Mouse (Mus musculus): ENCODE data around the gene Hist1h2bq. TPM values are rescaled to one million over a fixed set of nuclear protein-coding genes. Genes with fewer than 3 reads are reported as not detected.
A peak's percentile ranks its signal among the peaks of the same experiment; 100 is the strongest.

Gene Hist1h2bq
- polyA plus RNA-seq, 1 experiment: 72.0 TPM

DNA sequence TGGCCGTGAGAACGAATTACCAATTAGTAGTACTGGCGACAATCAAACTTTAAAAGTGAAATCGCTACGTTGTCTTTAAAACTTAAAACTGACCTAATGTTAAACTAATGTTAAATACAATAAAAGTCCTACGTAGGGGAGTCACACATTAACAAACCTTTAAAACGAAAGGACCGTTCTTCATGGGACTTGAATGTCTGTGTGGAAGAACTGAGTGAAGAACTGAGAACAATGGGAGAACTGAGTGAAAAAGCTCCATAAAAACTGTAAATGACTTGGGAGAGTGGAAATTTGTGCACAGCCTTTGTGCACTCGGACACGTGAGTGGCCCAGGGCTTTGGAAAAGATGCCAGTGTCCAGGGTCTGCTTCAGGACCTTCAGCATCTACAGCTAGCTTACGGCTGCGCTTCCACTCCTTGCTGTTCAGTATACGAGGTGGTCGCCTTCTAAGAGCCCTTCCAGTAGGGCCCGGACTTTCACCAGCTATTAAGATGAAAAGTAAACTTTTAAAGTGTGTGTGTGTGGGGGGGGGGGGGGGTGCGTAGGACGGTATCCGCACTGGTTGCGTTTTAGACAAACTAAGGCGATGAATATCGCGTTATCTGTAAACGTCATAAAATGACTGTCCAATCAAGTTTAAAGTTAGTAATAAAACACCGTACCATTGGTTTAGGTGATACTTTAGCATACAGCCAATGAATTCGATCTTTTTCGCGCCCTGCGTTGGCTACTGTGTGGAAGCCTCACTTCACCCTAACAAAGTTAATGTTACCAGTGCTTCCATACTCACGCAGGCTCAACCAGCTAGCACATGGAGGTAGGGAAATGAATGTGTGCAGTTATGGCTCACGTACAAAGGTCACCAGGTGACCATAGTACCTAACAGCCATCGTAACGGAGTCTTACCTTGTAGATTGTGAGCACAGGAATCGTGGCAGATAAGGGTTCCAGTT, 30.9 kb downstream of the Hist1h2bq start:
- Histone ChIP-seq H3K36me3 (ENCODE audit: control insufficient read depth, insufficient read depth) (peaks cover 2% of the 10 kb centered on the region), H3K4me3 (peak overlapping the region; percentile 58), H3K27me3 (ENCODE audit: control insufficient read depth, insufficient read depth, insufficient read length) (no peaks in the 10 kb centered on the region), H3K4me2 (ENCODE audit: low read depth) (peak overlapping the region; percentile 95), H3ac (ENCODE audit: control insufficient read depth, insufficient read length) (peak overlapping the region; percentile 30), H3K79me2 (ENCODE audit: control insufficient read depth, insufficient read depth) (no peaks in the 10 kb centered on the region)
- TF ChIP-seq E2F4 (IDR thresholded peaks at IDR 0.05; ENCODE audit: insufficient read depth) (peak; percentile 92), SRF (IDR thresholded peaks at IDR 0.05; ENCODE audit: control insufficient read depth, insufficient read length, low read depth) (no peak), POLR2A (IDR thresholded peaks at IDR 0.05; ENCODE audit: insufficient read length, low read depth) (peak; percentile 93), USF1 (IDR thresholded peaks at IDR 0.05; ENCODE audit: low read depth) (no peak), POLR2AphosphoS2 (IDR thresholded peaks at IDR 0.05; ENCODE audit: insufficient read length, low read depth) (peak; percentile 98)

Other genes starting within 250 kb of the Hist1h2bq start
- not detected for gene Olfr1364, start 228.4 kb downstream of the Hist1h2bq start, polyA plus RNA-seq (2012; fragmentation: generic; extraction: Trizol)
- gene Olfr1362, start 196.2 kb downstream of the Hist1h2bq start, polyA plus RNA-seq (2012; fragmentation: generic; extraction: Trizol): not detected
- gene Olfr11, start 167.7 kb downstream of the Hist1h2bq start, polyA plus RNA-seq (2012; fragmentation: generic; extraction: Trizol): not detected
- not detected for gene Olfr1361, start 146.8 kb downstream of the Hist1h2bq start, polyA plus RNA-seq (2012; fragmentation: generic; extraction: Trizol)
- not detected for gene Olfr1360, start 132.8 kb downstream of the Hist1h2bq start, polyA plus RNA-seq (2012; fragmentation: generic; extraction: Trizol)
- gene Olfr1359, start 112.1 kb downstream of the Hist1h2bq start, polyA plus RNA-seq (2012; fragmentation: generic; extraction: Trizol): not detected
- 2.7 TPM for gene Hist1h2bl, start 94.1 kb downstream of the Hist1h2bq start, polyA plus RNA-seq (2012; fragmentation: generic; extraction: Trizol)
- 6.4 TPM for gene Hist1h2ai, start 93.8 kb downstream of the Hist1h2bq start, polyA plus RNA-seq (2012; fragmentation: generic; extraction: Trizol)
- gene Hist1h3h, start 92.5 kb downstream of the Hist1h2bq start, polyA plus RNA-seq (2012; fragmentation: generic; extraction: Trizol): 9.0 TPM
- 1.3 TPM for gene Hist1h2bm, start 88.2 kb downstream of the Hist1h2bq start, polyA plus RNA-seq (2012; fragmentation: generic; extraction: Trizol)
- 1.3 TPM for gene Hist1h4j, start 75.1 kb downstream of the Hist1h2bq start, polyA plus RNA-seq (2012; fragmentation: generic; extraction: Trizol)
- gene Hist1h4k, start 59.7 kb downstream of the Hist1h2bq start, polyA plus RNA-seq (2012; fragmentation: generic; extraction: Trizol): 6.3 TPM
- 2.3 TPM for gene Hist1h2ak, start 56.4 kb downstream of the Hist1h2bq start, polyA plus RNA-seq (2012; fragmentation: generic; extraction: Trizol)
- gene Hist1h2bn, start 56.1 kb downstream of the Hist1h2bq start, polyA plus RNA-seq (2012; fragmentation: generic; extraction: Trizol): 1.8 TPM
- 1.7 TPM for gene Hist1h1b, start 29.6 kb downstream of the Hist1h2bq start, polyA plus RNA-seq (2012; fragmentation: generic; extraction: Trizol)
- 10.6 TPM for gene Hist1h3i, start 26.8 kb downstream of the Hist1h2bq start, polyA plus RNA-seq (2012; fragmentation: generic; extraction: Trizol)
- gene Hist1h2an, start 23.0 kb downstream of the Hist1h2bq start, polyA plus RNA-seq (2012; fragmentation: generic; extraction: Trizol): 6.8 TPM
- gene Hist1h2bp, start 22.7 kb downstream of the Hist1h2bq start, polyA plus RNA-seq (2012; fragmentation: generic; extraction: Trizol): 0.89 TPM
- not detected for gene Hist1h2ao, start 268 bp upstream of the Hist1h2bq start, polyA plus RNA-seq (2012; fragmentation: generic; extraction: Trizol)
- not detected for gene Hist1h4m, start 1.5 kb upstream of the Hist1h2bq start, polyA plus RNA-seq (2012; fragmentation: generic; extraction: Trizol)
- 19.7 TPM for gene Hist1h4n, start 22.0 kb upstream of the Hist1h2bq start, polyA plus RNA-seq (2012; fragmentation: generic; extraction: Trizol)
- gene Hist1h2ap, start 23.3 kb upstream of the Hist1h2bq start, polyA plus RNA-seq (2012; fragmentation: generic; extraction: Trizol): 730 TPM
- gene Hist1h2br, start 23.5 kb upstream of the Hist1h2bq start, polyA plus RNA-seq (2012; fragmentation: generic; extraction: Trizol): 71.7 TPM
- gene Zfp184, start 134.9 kb upstream of the Hist1h2bq start, polyA plus RNA-seq (2012; fragmentation: generic; extraction: Trizol): 0.89 TPM
- gene Pom121l2, start 171.0 kb upstream of the Hist1h2bq start, polyA plus RNA-seq (2012; fragmentation: generic; extraction: Trizol): not detected
- gene Prss16, start 199.5 kb upstream of the Hist1h2bq start, polyA plus RNA-seq (2012; fragmentation: generic; extraction: Trizol): 0.34 TPM
- 2.2 TPM for gene Hist1h2ah, start 225.4 kb upstream of the Hist1h2bq start, polyA plus RNA-seq (2012; fragmentation: generic; extraction: Trizol)
- gene Hist1h2bk, start 225.7 kb upstream of the Hist1h2bq start, polyA plus RNA-seq (2012; fragmentation: generic; extraction: Trizol): 8.2 TPM
- gene Hist1h4i, start 231.2 kb upstream of the Hist1h2bq start, polyA plus RNA-seq (2012; fragmentation: generic; extraction: Trizol): 31.0 TPM
- gene Hist1h2ag, start 232.7 kb upstream of the Hist1h2bq start, polyA plus RNA-seq (2012; fragmentation: generic; extraction: Trizol): 4.1 TPM
- gene Hist1h2bj, start 233.0 kb upstream of the Hist1h2bq start, polyA plus RNA-seq (2012; fragmentation: generic; extraction: Trizol): 3.4 TPM